Mouse (Mus musculus) bone marrow macrophage, adult 2 months (primary cell): ENCODE results near the gene Sv2b.

ENCODE experiments used
- CTCF ChIP-seq: IDR thresholded peaks from 2 replicates; pipeline ENCODE4 v1.5.1; 2012; ENCODE audit warnings: low read depth, mild to moderate bottlenecking, low read length, moderate library complexity
- POLR2A ChIP-seq: IDR thresholded peaks from 2 replicates; pipeline ENCODE4 v1.6.1; 2012; ENCODE audit warnings: mild to moderate bottlenecking, low read depth, low read length, borderline replicate concordance

DNA sequence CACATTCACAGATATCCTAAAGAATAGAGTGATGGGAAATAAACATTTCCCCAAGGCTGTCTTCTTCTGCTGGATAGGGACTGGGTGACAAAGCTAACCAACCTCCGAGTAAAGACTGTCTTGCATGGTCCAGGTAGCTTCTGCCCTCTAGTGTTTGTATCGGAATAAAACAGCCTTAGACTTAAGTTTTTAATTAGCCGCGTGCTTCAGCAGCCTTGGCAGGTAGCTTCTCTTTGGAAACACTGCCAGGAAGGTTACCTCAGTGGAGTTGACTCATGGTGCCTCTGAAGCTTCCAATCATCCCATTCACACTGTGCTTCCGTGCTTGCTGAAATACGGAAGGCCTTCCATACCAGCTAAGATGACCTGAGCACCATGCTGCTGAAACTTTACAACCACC, 198.4 kb downstream of the Sv2b start:
- TF ChIP-seq POLR2A (no peak), CTCF (no peak)
